Mouse (Mus musculus) lung, embryonic 15.5 days (tissue): Measurements from ENCODE around the gene Mfng. TPM values are rescaled to one million over a fixed set of nuclear protein-coding genes. Genes with fewer than 3 reads are reported as not detected.

ENCODE experiments used
- ATAC-seq: fragments of 200-750 bp; cut with Nextera tagmentation; 2 replicates; pipeline ENCODE4 v1.8.0; 2017; ENCODE audit warnings: moderate number of reproducible peaks, borderline replicate concordance; ENCODE audit not compliant: low FRiP score, low TSS enrichment; ENCODE audit errors: extremely low read depth
- H3K27ac ChIP-seq: fragments of 300-500 bp; sonication (generic); 2 replicates; pipeline ENCODE4 v1.5.1; 2015; ENCODE audit warnings: moderate library complexity, mild to moderate bottlenecking, inconsistent platforms
- H3K27me3 ChIP-seq: fragments of 300-500 bp; sonication (generic); 2 replicates; pipeline ENCODE4 v1.6.1; 2015; ENCODE audit warnings: inconsistent platforms
- H3K36me3 ChIP-seq: fragments of 300-500 bp; sonication (generic); 2 replicates; pipeline ENCODE4 v1.6.1; 2015; ENCODE audit warnings: inconsistent platforms
- H3K4me1 ChIP-seq: fragments of 300-500 bp; sonication (generic); 2 replicates; pipeline ENCODE4 v1.6.1; 2015; ENCODE audit warnings: inconsistent platforms
- H3K4me2 ChIP-seq: fragments of 300-500 bp; sonication (generic); 2 replicates; pipeline ENCODE4 v1.6.1; 2015; ENCODE audit warnings: inconsistent platforms, mild to moderate bottlenecking, moderate library complexity
- H3K4me3 ChIP-seq: fragments of 300-500 bp; sonication (generic); 2 replicates; pipeline ENCODE4 v1.5.1; 2015; ENCODE audit warnings: mild to moderate bottlenecking, inconsistent platforms
- H3K9ac ChIP-seq: fragments of 300-500 bp; sonication (generic); 2 replicates; pipeline ENCODE4 v1.6.1; 2015; ENCODE audit warnings: inconsistent platforms
- H3K9me3 ChIP-seq: fragments of 300-500 bp; sonication (generic); 2 replicates; pipeline ENCODE4 v1.6.1; 2016; ENCODE audit warnings: inconsistent platforms
- WGBS: fragments of 180-500 bp; shearing (Covaris S2); methylation state at CpG from one replicate; pipeline ENCODE4 v1.1.7; 2015; 5-methylcytosine and 5-hydroxymethylcytosine counted together
- polyA plus RNA-seq: library from polyadenylated mRNA; unstranded; fragments of >200 nt; fragmentation: Nextera tagmentation; extraction: Ambion mirVana; gene quantifications from 2 replicates; pipeline ENCODE4 v1.2.1, GENCODE M21; 2015

Mfng gene
- polyA plus RNA-seq, 1 experiment from 2014 or later, result 45.0 TPM

- ATAC-seq, result no peak
- no peaks in the 10 kb centered on the region for H3K4me1 ChIP-seq
- H3K4me2 ChIP-seq, result no peak overlapping the region
- no peaks in the 10 kb centered on the region for H3K27me3 ChIP-seq
- H3K9me3 ChIP-seq, result no peaks in the 10 kb centered on the region
- 71% methylated on average over 5 of the region's 5 CpGs for WGBS
- H3K4me3 ChIP-seq, result no peak overlapping the region
- H3K9ac ChIP-seq, result no peak overlapping the region
- no peak overlapping the region for H3K27ac ChIP-seq
- no peaks in the 10 kb centered on the region for H3K36me3 ChIP-seq
Measured at GRCm38 (mm10) chr15:78754144-78754543, 19.1 kb downstream of the Mfng start.

- no peaks in the 10 kb centered on the region for H3K4me1 ChIP-seq
- H3K4me2 ChIP-seq, result no peak overlapping the region
- ATAC-seq, result no peak
- no peaks in the 10 kb centered on the region for H3K27me3 ChIP-seq
- no peak overlapping the region for H3K4me3 ChIP-seq
- H3K27ac ChIP-seq, result no peak overlapping the region
- no peak overlapping the region for H3K9ac ChIP-seq
- H3K36me3 ChIP-seq, result no peaks in the 10 kb centered on the region
- H3K9me3 ChIP-seq, result no peaks in the 10 kb centered on the region
Measured at GRCm38 (mm10) chr15:78752991-78753390, 20.3 kb downstream of the Mfng start.

- ATAC-seq, result no peak
- no peak overlapping the region for H3K4me2 ChIP-seq
- WGBS, result 56% methylated on average over 6 of the region's 6 CpGs
- no peak overlapping the region for H3K9ac ChIP-seq
- no peaks in the 10 kb centered on the region for H3K27me3 ChIP-seq
- no peaks in the 10 kb centered on the region for H3K9me3 ChIP-seq
- H3K4me3 ChIP-seq, result no peak overlapping the region
- no peaks in the 10 kb centered on the region for H3K4me1 ChIP-seq
- H3K27ac ChIP-seq, result no peak overlapping the region
- no peaks in the 10 kb centered on the region for H3K36me3 ChIP-seq
Measured at GRCm38 (mm10) chr15:78750608-78751350, 22.5 kb downstream of the Mfng start.

GRCm38 (mm10) chr15:78749855-78750254, 23.4 kb downstream of the Mfng start:
- Histone ChIP-seq H3K9ac (no peak overlapping the region), H3K9me3 (no peaks in the 10 kb centered on the region), H3K27me3 (no peaks in the 10 kb centered on the region), H3K27ac (no peak overlapping the region), H3K4me2 (no peak overlapping the region), H3K4me1 (no peaks in the 10 kb centered on the region), H3K36me3 (no peaks in the 10 kb centered on the region), H3K4me3 (no peak overlapping the region)
- WGBS, result 41% methylated on average over 5 of the region's 5 CpGs
- no peak for ATAC-seq

GRCm38 (mm10) chr15:78744206-78744605, 29.1 kb downstream of the Mfng start:
- Histone ChIP-seq H3K4me1 (no peaks in the 10 kb centered on the region), H3K4me2 (no peak overlapping the region), H3K9me3 (no peaks in the 10 kb centered on the region), H3K27me3 (no peaks in the 10 kb centered on the region), H3K36me3 (no peaks in the 10 kb centered on the region), H3K27ac (no peak overlapping the region), H3K9ac (no peak overlapping the region), H3K4me3 (no peak overlapping the region)
- 4% methylated on average over 5 of the region's 5 CpGs for whole genome bisulfite sequencing
- ATAC-seq, result no peak

- 78% methylated on average over 10 of the region's 10 CpGs for WGBS
- H3K4me2 ChIP-seq, result no peak overlapping the region
- H3K36me3 ChIP-seq, result no peaks in the 10 kb centered on the region
- no peak overlapping the region for H3K9ac ChIP-seq
- H3K27me3 ChIP-seq, result no peaks in the 10 kb centered on the region; the same call in 1 of the 2 replicates
- H3K4me3 ChIP-seq, result no peak overlapping the region
- H3K4me1 ChIP-seq, result no peaks in the 10 kb centered on the region
- no peaks in the 10 kb centered on the region for H3K9me3 ChIP-seq
- H3K27ac ChIP-seq, result no peak overlapping the region
- no peak for ATAC-seq
Measured at GRCm38 (mm10) chr15:78742831-78743230, 30.4 kb downstream of the Mfng start.

- Histone ChIP-seq H3K27me3 (peaks cover 13% of the 10 kb centered on the region), H3K4me1 (no peaks in the 10 kb centered on the region), H3K4me2 (no peak overlapping the region), H3K27ac (no peak overlapping the region), H3K9me3 (no peaks in the 10 kb centered on the region), H3K4me3 (no peak overlapping the region), H3K36me3 (no peaks in the 10 kb centered on the region), H3K9ac (no peak overlapping the region)
- ATAC-seq, result no peak
- 30% methylated on average over 12 of the region's 12 CpGs for WGBS
Measured at GRCm38 (mm10) chr15:78740662-78741061, 32.6 kb downstream of the Mfng start.

- 52% methylated on average over 6 of the region's 6 CpGs for WGBS
- H3K27me3 ChIP-seq, result peaks cover 19% of the 10 kb centered on the region
- no peak overlapping the region for H3K27ac ChIP-seq
- H3K9me3 ChIP-seq, result no peaks in the 10 kb centered on the region
- no peaks in the 10 kb centered on the region for H3K4me1 ChIP-seq
- H3K4me2 ChIP-seq, result no peak overlapping the region
- H3K4me3 ChIP-seq, result no peak overlapping the region
- no peak overlapping the region for H3K9ac ChIP-seq
- no peak for ATAC-seq
- no peaks in the 10 kb centered on the region for H3K36me3 ChIP-seq
Measured at GRCm38 (mm10) chr15:78737146-78737545, 36.1 kb downstream of the Mfng start.

GRCm38 (mm10) chr15:78736681-78737100, 36.6 kb downstream of the Mfng start:
- Histone ChIP-seq H3K9ac (no peak overlapping the region), H3K36me3 (no peaks in the 10 kb centered on the region), H3K4me1 (no peaks in the 10 kb centered on the region), H3K27ac (no peak overlapping the region), H3K4me3 (no peak overlapping the region), H3K4me2 (no peak overlapping the region), H3K9me3 (no peaks in the 10 kb centered on the region), H3K27me3 (peaks cover 19% of the 10 kb centered on the region)
- 18% methylated on average over 7 of the region's 7 CpGs for WGBS
- no peak for ATAC-seq

GRCm38 (mm10) chr15:78736181-78736579, 37.1 kb downstream of the Mfng start:
- H3K9ac ChIP-seq, result no peak overlapping the region
- no peaks in the 10 kb centered on the region for H3K4me1 ChIP-seq
- no peaks in the 10 kb centered on the region for H3K36me3 ChIP-seq
- no peak overlapping the region for H3K4me2 ChIP-seq
- H3K4me3 ChIP-seq, result no peak overlapping the region
- WGBS, result 49% methylated on average over 3 of the region's 3 CpGs
- no peak for ATAC-seq
- no peak overlapping the region for H3K27ac ChIP-seq
- peaks cover 19% of the 10 kb centered on the region for H3K27me3 ChIP-seq
- no peaks in the 10 kb centered on the region for H3K9me3 ChIP-seq

GRCm38 (mm10) chr15:78735431-78736180, 37.7 kb downstream of the Mfng start:
- H3K27me3 ChIP-seq, result peaks cover 19% of the 10 kb centered on the region
- ATAC-seq, result 0 out of 2 replicates have a peak, but pooled peaks have one; percentile 35

GRCm38 (mm10) chr15:78731830-78732229, 41.4 kb downstream of the Mfng start:
- H3K36me3 ChIP-seq, result no peaks in the 10 kb centered on the region
- WGBS, result 49% methylated on average over 4 of the region's 4 CpGs

More at GRCm38 (mm10) chr15:78735431-78736180, 37.7 kb downstream of the Mfng start:
- Histone ChIP-seq H3K4me1 (no peaks in the 10 kb centered on the region), H3K9ac (no peak overlapping the region), H3K36me3 (no peaks in the 10 kb centered on the region), H3K4me3 (no peak overlapping the region), H3K27ac (no peak overlapping the region), H3K9me3 (no peaks in the 10 kb centered on the region), H3K4me2 (no peak overlapping the region)
- WGBS, result 19% methylated on average over 17 of the region's 17 CpGs

More at GRCm38 (mm10) chr15:78731830-78732229, 41.4 kb downstream of the Mfng start:
- Histone ChIP-seq H3K4me3 (no peak overlapping the region), H3K4me1 (no peaks in the 10 kb centered on the region), H3K9ac (no peak overlapping the region), H3K4me2 (no peak overlapping the region), H3K9me3 (no peaks in the 10 kb centered on the region), H3K27ac (no peak overlapping the region), H3K27me3 (peaks cover 17% of the 10 kb centered on the region)
- ATAC-seq, result no peak
